Mouse (Mus musculus): ENCODE data around the gene Kmo. TPM values are rescaled to one million over a fixed set of nuclear protein-coding genes. Genes with fewer than 3 reads are reported as not detected.

Gene Kmo
- polyA plus RNA-seq, 1 experiment, result 11.8 TPM

- WGBS, result 95% methylated on average over 3 of the region's 3 CpGs
- peaks cover 44% of the 10 kb centered on the region for H3K36me3 ChIP-seq (ENCODE audit: control insufficient read depth, insufficient read depth, low read length)
These were observed 11.5 kb upstream of the Kmo start for GRCm38 (mm10) chr1:175608708-175609107.

DNA sequence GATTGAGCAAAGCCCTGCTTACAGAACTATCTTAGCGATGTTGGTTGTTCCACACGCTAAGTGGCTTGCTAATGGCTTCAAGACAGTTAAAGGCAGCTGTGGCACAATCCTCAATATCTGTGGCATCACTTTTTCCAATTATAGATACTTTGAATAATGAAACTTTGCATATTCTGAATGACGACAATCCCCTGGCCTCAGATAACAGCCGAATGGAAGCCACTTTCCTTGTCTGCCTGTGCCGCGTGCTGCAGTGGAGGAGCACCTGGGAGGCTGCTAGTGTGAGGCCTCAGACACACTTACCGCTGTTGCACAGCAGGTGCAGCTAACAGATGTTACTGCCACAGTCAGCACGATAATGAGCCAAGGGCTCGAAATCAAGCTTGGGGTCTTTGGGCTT lies 5.2 kb upstream of the Kmo start:
- TF ChIP-seq CTCF (IDR thresholded peaks at IDR 0.05; ENCODE audit: extremely low read depth, insufficient read depth, insufficient read length, insufficient replicate concordance) (no peak), POLR2A (IDR thresholded peaks at IDR 0.05; ENCODE audit: low read depth, low read length) (no peak)
- H3K36me3 ChIP-seq (ENCODE audit: control insufficient read depth, insufficient read depth, low read length), result peaks cover 39% of the 10 kb centered on the region

More at GRCm38 (mm10) chr1:175608708-175609107, 11.5 kb upstream of the Kmo start:
- no peak for TF ChIP-seq CTCF (IDR thresholded peaks at IDR 0.05; ENCODE audit: extremely low read depth, insufficient read depth, insufficient read length, insufficient replicate concordance)
- no peak for TF ChIP-seq POLR2A (IDR thresholded peaks at IDR 0.05; ENCODE audit: low read depth, low read length)
- DNase-seq (ENCODE audit: low read depth in 1 of 2, low spot score in 2 of 2), result no peak
- Histone ChIP-seq H3K4me1 (ENCODE audit: control insufficient read depth, insufficient read depth, insufficient read length) (no peaks in the 10 kb centered on the region), H3K27me3 (ENCODE audit: control insufficient read depth, insufficient read depth, low read length) (no peaks in the 10 kb centered on the region), H3K4me3 (ENCODE audit: extremely low read depth, insufficient read depth, insufficient read length) (no peak overlapping the region), H3K27ac (ENCODE audit: insufficient read depth, low read length) (no peak overlapping the region)

GRCm38 (mm10) chr1:175623656-175624055 lies 3.5 kb downstream of the Kmo start:
- Histone ChIP-seq H3K4me1 (ENCODE audit: control insufficient read depth, insufficient read depth, insufficient read length) (peaks cover 8% of the 10 kb centered on the region; the same call in 1 of the 2 replicates), H3K36me3 (ENCODE audit: control insufficient read depth, insufficient read depth, low read length) (no peaks in the 10 kb centered on the region; the same call in 1 of the 2 replicates), H3K4me3 (ENCODE audit: extremely low read depth, insufficient read depth, insufficient read length) (no peak overlapping the region), H3K27me3 (ENCODE audit: control insufficient read depth, insufficient read depth, low read length) (no peaks in the 10 kb centered on the region), H3K27ac (ENCODE audit: insufficient read depth, low read length) (no peak overlapping the region)
- TF ChIP-seq POLR2A (IDR thresholded peaks at IDR 0.05; ENCODE audit: low read depth, low read length) (no peak), CTCF (IDR thresholded peaks at IDR 0.05; ENCODE audit: extremely low read depth, insufficient read depth, insufficient read length, insufficient replicate concordance) (no peak)
- DNase-seq (ENCODE audit: low read depth in 1 of 2, low spot score in 2 of 2), result no peak
- WGBS, result 93% methylated on average over 6 of the region's 6 CpGs

More for the DNA sequence above, 5.2 kb upstream of the Kmo start:
- Histone ChIP-seq H3K27ac (ENCODE audit: insufficient read depth, low read length) (no peak overlapping the region), H3K4me3 (ENCODE audit: extremely low read depth, insufficient read depth, insufficient read length) (no peak overlapping the region), H3K4me1 (ENCODE audit: control insufficient read depth, insufficient read depth, insufficient read length) (no peaks in the 10 kb centered on the region), H3K27me3 (ENCODE audit: control insufficient read depth, insufficient read depth, low read length) (no peaks in the 10 kb centered on the region)
- WGBS, result 94% methylated on average over 9 of the region's 9 CpGs
- no peak for DNase-seq (ENCODE audit: low read depth in 1 of 2, low spot score in 2 of 2)

- Histone ChIP-seq H3K4me3 (ENCODE audit: extremely low read depth, insufficient read depth, insufficient read length) (peak within 1 kb of the TSS; percentile 70), H3K27ac (ENCODE audit: insufficient read depth, low read length) (peak within 1 kb of the TSS; percentile 81), H3K36me3 (ENCODE audit: control insufficient read depth, insufficient read depth, low read length) (no peaks in the 10 kb centered on the region; the same call in 1 of the 2 replicates), H3K27me3 (ENCODE audit: control insufficient read depth, insufficient read depth, low read length) (no peaks in the 10 kb centered on the region), H3K4me1 (ENCODE audit: control insufficient read depth, insufficient read depth, insufficient read length) (peaks cover 8% of the 10 kb centered on the region; the same call in 1 of the 2 replicates)
- under 1% methylated on average over 58 of the region's 58 CpGs for WGBS
- DNase-seq (ENCODE audit: low read depth in 1 of 2, low spot score in 2 of 2), result peak; percentile 93 to 95
- TF ChIP-seq POLR2A (IDR thresholded peaks at IDR 0.05; ENCODE audit: low read depth, low read length) (peak; percentile 94), CTCF (IDR thresholded peaks at IDR 0.05; ENCODE audit: extremely low read depth, insufficient read depth, insufficient read length, insufficient replicate concordance) (no peak)
These were observed 5.2 kb downstream of the Kmo start, which contains the start of gene Fh1 for GRCm38 (mm10) chr1:175625257-175625879. TSS of gene Fh1 (minus strand) at chr1:175625635.

GRCm38 (mm10) chr1:175625990-175626692 lies 6.0 kb downstream of the Kmo start:
- no peaks in the 10 kb centered on the region for H3K27me3 ChIP-seq (ENCODE audit: control insufficient read depth, insufficient read depth, low read length)
- peaks cover 8% of the 10 kb centered on the region; the same call in 1 of the 2 replicates for H3K4me1 ChIP-seq (ENCODE audit: control insufficient read depth, insufficient read depth, insufficient read length)
- H3K4me3 ChIP-seq (ENCODE audit: extremely low read depth, insufficient read depth, insufficient read length), result peak overlapping the region; percentile 63
- peak in 1 of 2 experiments; percentile 67 for DNase-seq (ENCODE audit: low read depth in 1 of 2, low spot score in 2 of 2)
- 3% methylated on average over 1 of the region's 1 CpGs for WGBS
- peak overlapping the region; percentile 81 for H3K27ac ChIP-seq (ENCODE audit: insufficient read depth, low read length)
- no peaks in the 10 kb centered on the region; the same call in 1 of the 2 replicates for H3K36me3 ChIP-seq (ENCODE audit: control insufficient read depth, insufficient read depth, low read length)
- TF ChIP-seq POLR2A (IDR thresholded peaks at IDR 0.05; ENCODE audit: low read depth, low read length) (no peak), CTCF (IDR thresholded peaks at IDR 0.05; ENCODE audit: extremely low read depth, insufficient read depth, insufficient read length, insufficient replicate concordance) (peak; percentile 36; the same call in 1 of the 2 replicates)

DNA sequence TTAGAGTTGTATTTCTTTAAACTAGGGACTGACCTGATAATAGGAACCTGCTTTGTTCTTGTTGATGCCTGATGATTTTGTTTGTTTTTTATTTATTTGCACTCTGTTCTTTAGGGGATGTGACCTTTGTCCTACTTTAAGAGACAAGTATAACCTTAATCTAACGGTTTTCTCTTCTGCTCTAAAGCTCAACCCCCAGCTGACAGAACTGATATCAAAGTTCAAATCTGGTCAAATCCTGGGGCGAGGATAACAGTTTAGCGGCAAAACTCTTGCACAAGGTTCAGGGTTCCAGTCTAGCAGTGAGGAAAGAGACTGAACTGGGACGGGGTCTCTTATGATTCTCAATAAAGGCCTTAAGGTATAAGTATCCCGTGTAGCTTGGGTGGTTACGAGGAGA lies 9.1 kb downstream of the Kmo start:
- no peak overlapping the region for H3K27ac ChIP-seq (ENCODE audit: insufficient read depth, low read length)
- no peak for TF ChIP-seq POLR2A (IDR thresholded peaks at IDR 0.05; ENCODE audit: low read depth, low read length)
- no peak for TF ChIP-seq CTCF (IDR thresholded peaks at IDR 0.05; ENCODE audit: extremely low read depth, insufficient read depth, insufficient read length, insufficient replicate concordance)
- DNase-seq (ENCODE audit: low read depth in 1 of 2, low spot score in 2 of 2), result no peak
- no peak overlapping the region for H3K4me3 ChIP-seq (ENCODE audit: extremely low read depth, insufficient read depth, insufficient read length)
- H3K36me3 ChIP-seq (ENCODE audit: control insufficient read depth, insufficient read depth, low read length), result no peaks in the 10 kb centered on the region
- H3K27me3 ChIP-seq (ENCODE audit: control insufficient read depth, insufficient read depth, low read length), result no peaks in the 10 kb centered on the region
- peaks cover 11% of the 10 kb centered on the region; the same call in 1 of the 2 replicates for H3K4me1 ChIP-seq (ENCODE audit: control insufficient read depth, insufficient read depth, insufficient read length)
- WGBS, result 88% methylated on average over 6 of the region's 6 CpGs

All from spleen, adult 2 months (tissue).